Mouse (Mus musculus) forebrain, embryonic 16.5 days (tissue): ENCODE measurements at regions not wholly inside any gene's neighbourhood (a gene's known extent, or its start where the extent isn't known, plus 50 kb on each side); places are given as distances from the start of the nearest gene placed in this dataset.

Experiments used
- ATAC-seq: fragments of 200-750 bp; cut with Nextera tagmentation; 2 replicates; pipeline ENCODE4 v1.8.0; 2017; ENCODE audit warnings: mild to moderate bottlenecking, moderate library complexity
- H3K27ac ChIP-seq: fragments of 300-500 bp; sonication (generic); 2 replicates; pipeline ENCODE4 v1.5.1; 2014; ENCODE audit warnings: low read length, control low read depth
- H3K27me3 ChIP-seq: fragments of 300-500 bp; sonication (generic); replicated peaks from 2 replicates; pipeline ENCODE4 v1.6.1; 2014; ENCODE audit warnings: low read length; ENCODE audit not compliant: control insufficient read depth, insufficient read depth
- H3K36me3 ChIP-seq: fragments of 300-500 bp; sonication (generic); 2 replicates; pipeline ENCODE4 v1.6.1; 2014; ENCODE audit not compliant: control insufficient read depth, insufficient read depth
- H3K4me1 ChIP-seq: fragments of 300-500 bp; sonication (generic); replicated peaks from 2 replicates; pipeline ENCODE4 v1.6.1; 2014; ENCODE audit warnings: low read length; ENCODE audit not compliant: control insufficient read depth, insufficient read depth
- H3K4me2 ChIP-seq: fragments of 300-500 bp; sonication (generic); 2 replicates; pipeline ENCODE4 v1.6.1; 2014; ENCODE audit warnings: mild to moderate bottlenecking, low read length, control low read depth
- H3K4me3 ChIP-seq: fragments of 300-500 bp; sonication (generic); replicated peaks from 2 replicates; pipeline ENCODE4 v1.5.1; 2014; ENCODE audit warnings: mild to moderate bottlenecking, low read length, control low read depth
- H3K9ac ChIP-seq: fragments of 300-500 bp; sonication (generic); replicated peaks from 2 replicates; pipeline ENCODE4 v1.6.1; 2014; ENCODE audit warnings: low read depth, low read length, control low read depth
- H3K9me3 ChIP-seq: fragments of 300-500 bp; sonication (generic); 2 replicates; pipeline ENCODE4 v1.6.1; 2016; ENCODE audit warnings: low read length; ENCODE audit not compliant: control insufficient read depth
- WGBS: fragments of 180-500 bp; shearing (Covaris S2); extraction: QIAGEN DNeasy Blood & Tissue Kit; methylation state at CpG from one replicate; pipeline ENCODE4 v1.1.7; 2014; 5-methylcytosine and 5-hydroxymethylcytosine counted together

DNA sequence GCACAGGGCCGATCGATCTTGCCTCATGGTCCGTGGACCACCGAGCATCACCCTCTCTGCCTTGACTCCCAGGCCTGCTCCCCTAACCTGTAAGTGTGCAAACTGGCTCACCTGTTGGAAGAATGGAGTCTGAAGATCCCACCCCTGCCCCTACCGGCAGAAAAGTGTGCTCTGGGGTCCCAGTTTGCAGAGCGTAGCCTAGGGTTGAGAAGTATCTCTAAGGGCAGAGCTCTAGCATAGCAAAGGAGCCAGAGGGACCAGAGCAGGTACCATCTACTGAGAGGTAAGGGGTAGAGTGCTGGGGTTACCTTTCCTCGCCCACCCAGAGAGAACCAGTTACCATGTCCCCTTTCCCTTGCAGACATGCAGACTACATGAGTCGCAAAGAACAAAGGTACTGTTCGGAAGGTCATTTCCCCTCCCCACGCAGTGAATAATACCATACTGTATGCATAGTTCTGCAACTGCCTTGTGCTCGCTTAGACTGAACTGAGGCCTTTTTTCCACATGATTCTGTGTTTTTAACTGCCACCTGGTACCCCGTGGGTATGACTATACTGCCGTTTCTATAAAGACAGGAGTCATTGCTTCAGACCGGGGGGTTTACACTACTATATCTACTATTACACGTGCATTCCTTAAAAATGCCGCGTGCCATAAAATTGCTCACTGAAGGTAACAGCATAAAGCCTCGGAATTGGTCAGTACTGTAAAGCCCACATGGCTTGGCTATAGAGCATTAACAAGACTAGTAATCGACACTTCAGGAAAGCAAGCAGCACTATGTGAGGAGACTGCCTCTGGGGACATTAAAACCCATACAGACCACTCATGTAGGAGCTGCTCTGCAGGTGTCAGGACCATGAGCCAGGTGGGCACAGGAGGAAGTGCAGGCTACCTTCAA is 88.7 kb upstream of the Ccnd2 start:
- H3K9ac ChIP-seq = no peak overlapping the region
- no peaks in the 10 kb centered on the region for H3K36me3 ChIP-seq
- no peaks in the 10 kb centered on the region for H3K4me1 ChIP-seq
- no peak overlapping the region for H3K4me2 ChIP-seq
- no peak overlapping the region for H3K4me3 ChIP-seq
- no peak overlapping the region for H3K27ac ChIP-seq
- WGBS = 92% methylated on average over 19 of the region's 19 CpGs
- ATAC-seq = no peak
- H3K9me3 ChIP-seq = no peaks in the 10 kb centered on the region
- H3K27me3 ChIP-seq = no peaks in the 10 kb centered on the region

GRCm38 (mm10) chr6:127241693-127242425 is 89.9 kb upstream of the Ccnd2 start:
- Histone ChIP-seq H3K4me1 (no peaks in the 10 kb centered on the region), H3K4me3 (no peak overlapping the region), H3K9ac (no peak overlapping the region), H3K27me3 (no peaks in the 10 kb centered on the region), H3K36me3 (no peaks in the 10 kb centered on the region), H3K27ac (no peak overlapping the region), H3K9me3 (no peaks in the 10 kb centered on the region), H3K4me2 (no peak overlapping the region)
- 78% methylated on average over 14 of the region's 14 CpGs for WGBS
- ATAC-seq = no peak

GRCm38 (mm10) chr6:127243032-127243431 is 91.0 kb upstream of the Ccnd2 start:
- H3K4me2 ChIP-seq = no peak overlapping the region
- ATAC-seq = no peak
- H3K9me3 ChIP-seq = no peaks in the 10 kb centered on the region
- H3K27ac ChIP-seq = no peak overlapping the region
- WGBS = 77% methylated on average over 2 of the region's 2 CpGs
- no peak overlapping the region for H3K9ac ChIP-seq
- no peaks in the 10 kb centered on the region for H3K36me3 ChIP-seq
- no peaks in the 10 kb centered on the region for H3K27me3 ChIP-seq
- no peaks in the 10 kb centered on the region for H3K4me1 ChIP-seq
- H3K4me3 ChIP-seq = no peak overlapping the region

DNA sequence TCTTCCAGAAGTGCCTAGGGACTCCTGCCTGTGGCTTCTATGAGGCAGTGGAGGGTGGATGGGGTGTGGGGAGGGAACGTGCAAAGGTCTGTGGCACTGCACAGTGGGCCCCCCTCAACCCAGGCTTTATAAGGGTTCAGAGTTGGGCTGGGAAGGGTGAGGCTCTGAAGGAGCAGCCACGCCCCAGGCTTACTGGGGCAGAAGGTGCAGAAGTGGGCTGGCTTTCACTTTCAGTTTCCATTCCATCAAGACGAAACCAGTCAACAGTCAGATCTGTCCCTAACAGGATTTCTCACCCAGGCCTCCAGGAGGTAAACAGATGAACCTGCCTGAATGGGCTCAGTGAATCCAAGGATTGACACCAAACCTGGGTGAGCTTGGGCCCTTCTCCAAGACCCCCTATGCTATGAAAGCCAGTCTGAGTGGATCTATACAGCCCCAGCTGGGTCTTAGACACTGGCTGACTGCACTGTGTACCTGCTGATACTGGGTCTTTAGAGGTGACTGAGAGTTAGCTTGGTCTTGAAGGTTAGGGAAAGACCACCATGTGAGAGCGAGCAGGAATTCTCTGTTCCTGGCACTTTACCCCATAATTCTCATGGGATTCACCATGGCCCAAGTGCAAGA is 93.9 kb upstream of the Ccnd2 start:
- Histone ChIP-seq H3K4me1 (peaks cover 1% of the 10 kb centered on the region; the same call in 1 of the 2 replicates), H3K4me2 (no peak overlapping the region), H3K27me3 (no peaks in the 10 kb centered on the region), H3K4me3 (no peak overlapping the region), H3K27ac (no peak overlapping the region), H3K36me3 (no peaks in the 10 kb centered on the region), H3K9ac (no peak overlapping the region), H3K9me3 (no peaks in the 10 kb centered on the region)
- no peak for ATAC-seq
- 87% methylated on average over 4 of the region's 4 CpGs for WGBS

DNA sequence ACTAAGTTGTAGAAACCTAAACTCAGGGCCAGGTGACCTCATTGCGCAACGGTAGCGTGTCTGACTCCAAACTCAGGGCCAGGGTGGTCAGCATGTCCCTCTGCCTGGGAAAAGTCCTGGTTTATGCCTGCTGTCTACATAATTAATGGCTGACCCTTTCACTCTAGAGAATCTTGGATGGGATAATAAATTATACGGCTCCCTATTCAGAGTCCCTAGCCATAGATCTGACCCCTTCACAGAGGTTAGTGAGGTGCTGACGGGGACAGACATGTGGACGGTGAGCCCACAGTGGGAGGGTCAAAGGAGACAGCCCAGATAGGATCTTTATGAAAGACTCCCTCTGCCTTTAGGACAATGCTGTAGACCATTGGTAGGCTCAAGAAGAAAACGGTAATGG is 94.7 kb upstream of the Ccnd2 start:
- H3K9me3 ChIP-seq = no peaks in the 10 kb centered on the region
- H3K4me3 ChIP-seq = no peak overlapping the region
- H3K36me3 ChIP-seq = no peaks in the 10 kb centered on the region
- H3K9ac ChIP-seq = no peak overlapping the region
- no peak overlapping the region for H3K27ac ChIP-seq
- peaks cover 9% of the 10 kb centered on the region for H3K4me1 ChIP-seq
- 91% methylated on average over 7 of the region's 7 CpGs for WGBS
- H3K4me2 ChIP-seq = no peak overlapping the region
- ATAC-seq = no peak
- H3K27me3 ChIP-seq = no peaks in the 10 kb centered on the region

DNA sequence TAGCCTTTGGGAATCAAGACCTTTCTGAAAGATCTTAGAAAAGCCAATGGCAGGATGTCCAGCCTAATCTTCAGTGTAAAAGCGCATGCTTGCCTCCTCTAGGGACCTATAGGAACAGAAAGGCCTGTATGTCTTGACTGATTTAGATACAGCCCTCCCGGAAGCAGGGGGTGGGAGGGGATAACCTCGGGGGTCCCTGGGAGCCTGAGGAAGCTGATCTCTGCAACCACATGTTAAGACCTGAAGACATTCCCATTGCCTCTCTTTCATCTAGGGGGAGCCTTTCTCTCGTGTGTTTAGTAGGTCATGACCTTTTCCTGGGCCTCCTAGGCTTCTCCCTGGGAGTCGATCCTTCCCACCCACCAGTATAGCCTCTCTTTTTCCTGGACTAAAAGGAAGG is 95.3 kb upstream of the Ccnd2 start:
- Histone ChIP-seq H3K4me1 (peaks cover 11% of the 10 kb centered on the region), H3K4me3 (no peak overlapping the region), H3K27ac (no peak overlapping the region), H3K4me2 (no peak overlapping the region), H3K27me3 (no peaks in the 10 kb centered on the region), H3K9ac (no peak overlapping the region), H3K9me3 (no peaks in the 10 kb centered on the region), H3K36me3 (no peaks in the 10 kb centered on the region)
- ATAC-seq = no peak
- WGBS = 37% methylated on average over 5 of the region's 5 CpGs

DNA sequence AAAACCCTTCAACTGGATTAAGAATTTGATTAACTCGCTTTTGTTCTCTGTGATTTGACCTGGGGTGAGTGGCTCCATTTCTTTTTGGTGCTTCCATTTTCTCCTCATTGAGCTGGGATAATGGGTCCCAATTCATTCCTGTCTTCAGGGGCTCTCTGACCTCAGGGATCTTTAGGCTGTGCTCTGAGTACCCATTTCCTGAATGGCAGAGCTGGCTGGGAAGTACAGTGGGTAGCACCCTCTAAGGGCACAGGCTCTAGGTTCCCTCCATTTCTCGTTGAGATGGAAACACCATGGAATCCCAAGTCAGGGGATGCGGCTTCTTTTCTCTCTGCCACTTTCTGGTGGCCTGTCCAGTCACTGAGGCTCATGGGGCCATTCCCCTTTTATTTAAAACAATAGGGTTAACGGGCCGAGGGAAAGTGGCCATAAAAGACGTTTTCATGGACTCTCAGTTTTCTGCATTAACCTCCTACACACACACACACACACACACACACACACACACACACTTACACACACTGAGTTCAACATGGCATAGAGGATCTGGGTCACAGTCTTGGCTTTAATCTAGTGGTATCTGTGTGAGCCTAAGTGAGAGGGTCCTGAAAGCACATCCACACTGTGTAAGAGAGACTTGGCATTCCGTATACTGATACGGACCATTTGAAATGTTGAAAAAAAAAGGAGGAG is 98.3 kb upstream of the Ccnd2 start:
- Histone ChIP-seq H3K9ac (no peak overlapping the region), H3K27me3 (no peaks in the 10 kb centered on the region), H3K9me3 (no peaks in the 10 kb centered on the region), H3K4me1 (peaks cover 11% of the 10 kb centered on the region), H3K4me3 (no peak overlapping the region), H3K36me3 (no peaks in the 10 kb centered on the region), H3K4me2 (no peak overlapping the region), H3K27ac (no peak overlapping the region)
- ATAC-seq = no peak
- 13% methylated on average over 8 of the region's 8 CpGs for WGBS

- no peak overlapping the region for H3K27ac ChIP-seq
- H3K4me1 ChIP-seq = peaks cover 11% of the 10 kb centered on the region
- H3K36me3 ChIP-seq = no peaks in the 10 kb centered on the region
- no peak overlapping the region for H3K4me2 ChIP-seq
- H3K27me3 ChIP-seq = no peaks in the 10 kb centered on the region
- H3K9me3 ChIP-seq = no peaks in the 10 kb centered on the region
- no peak overlapping the region for H3K4me3 ChIP-seq
- no peak overlapping the region for H3K9ac ChIP-seq
- WGBS = 6% methylated on average over 11 of the region's 11 CpGs
- no peak for ATAC-seq
Measured at GRCm38 (mm10) chr6:127250874-127251670, 99.1 kb upstream of the Ccnd2 start.
